Mouse (Mus musculus) heart, adult 9 months (tissue): ENCODE data around the gene Abcb1a.
"Not testable (repeated sequence)": the region's sequence is repeated elsewhere in the genome, so short reads cannot be mapped to it uniquely, and the experiment has no call there.

Source experiments
- DNase-seq, 2 experiments: peaks; one replicate each; pipeline ENCODE4 v3.0.0; 2022; ENCODE audit warnings: low spot score in 2 of 2

Abcb1a gene

DNA sequence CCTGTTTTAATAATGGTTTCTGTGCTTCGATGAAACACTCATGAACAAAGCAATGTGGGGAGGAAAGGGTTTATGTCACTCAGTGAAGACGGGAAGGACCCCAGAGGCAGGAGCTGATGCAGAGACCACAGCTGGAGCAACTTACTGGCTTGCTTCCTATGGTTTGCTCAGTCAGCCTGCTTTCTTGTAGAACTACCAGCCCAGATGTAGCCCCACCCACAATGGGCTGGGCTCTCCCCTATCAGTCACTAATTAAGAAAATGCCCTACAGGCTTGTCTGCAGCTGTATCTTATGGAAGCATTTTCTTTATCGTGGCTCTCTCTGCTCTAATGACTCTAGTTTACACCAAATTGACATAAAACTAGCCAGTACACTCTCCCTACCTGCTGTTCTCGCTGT is 67.9 kb downstream of the Abcb1a start:
- DNase-seq, result no peak

GRCm38 (mm10) chr5:8732639-8733038 is 72.8 kb downstream of the Abcb1a start:
- DNase-seq, result no peak

GRCm38 (mm10) chr5:8733307-8733706 is 73.4 kb downstream of the Abcb1a start:
- not testable (repeated sequence) for DNase-seq

- DNase-seq, result no peak
Measured at GRCm38 (mm10) chr5:8736389-8736788, 76.5 kb downstream of the Abcb1a start.

DNA sequence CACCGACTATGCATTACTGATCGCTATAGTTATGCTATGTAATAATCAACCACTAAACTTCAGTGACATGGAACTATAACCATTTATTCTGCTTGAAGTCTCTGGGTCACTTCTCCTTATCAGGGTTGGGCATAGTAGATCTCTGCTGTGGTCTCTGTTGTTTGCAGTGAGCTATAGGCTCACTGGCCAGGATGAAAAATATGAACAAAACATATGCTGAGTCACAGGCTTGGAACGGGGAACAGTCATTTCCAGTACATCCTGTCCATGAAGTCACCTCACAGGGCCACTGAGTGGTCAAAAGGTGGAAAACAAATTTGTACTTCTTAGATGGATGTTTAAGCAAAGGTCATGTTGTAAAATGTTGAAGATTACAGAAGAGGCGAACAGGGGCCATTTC is 77.2 kb downstream of the Abcb1a start:
- DNase-seq, result peak in 1 of 2 experiments; percentile 3

GRCm38 (mm10) chr5:8747244-8747643 is 87.4 kb downstream of the Abcb1a start:
- DNase-seq, result not testable (repeated sequence)

DNA sequence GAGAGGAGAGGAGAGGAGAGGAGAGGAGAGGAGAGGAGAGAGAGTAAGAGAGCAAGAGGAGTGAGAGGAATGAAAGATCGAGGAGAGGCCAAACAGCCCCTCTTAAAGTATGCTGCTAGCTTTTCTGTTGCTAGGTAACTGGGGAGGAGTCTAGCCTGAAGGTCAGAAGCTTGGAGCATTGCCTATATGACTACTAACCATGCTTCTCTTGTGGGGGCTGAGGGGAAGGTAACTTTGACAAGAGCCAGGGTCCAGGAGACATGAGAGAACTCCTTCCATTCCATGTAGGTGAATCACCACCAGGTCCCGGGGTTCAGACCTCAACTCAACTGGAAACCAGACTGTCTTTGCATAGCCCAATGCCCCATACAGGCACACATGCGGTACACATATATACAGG is 113.0 kb downstream of the Abcb1a start:
- DNase-seq, result no peak

GRCm38 (mm10) chr5:8778311-8778710 is 118.4 kb downstream of the Abcb1a start:
- DNase-seq, result no peak

DNA sequence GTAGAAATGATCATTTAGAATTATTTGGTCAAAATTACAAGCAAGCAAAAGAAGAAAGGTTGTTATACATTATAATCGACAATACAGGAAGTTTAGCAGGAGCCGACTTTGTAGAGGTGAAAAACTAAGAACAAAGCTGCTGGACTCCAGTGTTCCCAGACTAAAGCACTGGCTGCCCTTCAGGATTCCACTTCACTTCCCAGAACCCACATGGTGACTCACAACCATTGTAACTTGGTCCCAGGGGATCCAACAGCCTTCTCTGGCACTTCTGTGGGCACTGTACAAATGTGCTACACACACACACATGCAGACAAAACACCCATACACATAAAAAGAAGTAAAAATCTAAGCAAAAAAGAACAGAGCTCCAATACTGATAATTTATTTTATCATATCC is 118.9 kb downstream of the Abcb1a start:
- no peak for DNase-seq

- no peak for DNase-seq
Measured at GRCm38 (mm10) chr5:8792281-8792680, 132.4 kb downstream of the Abcb1a start.
